Mouse (Mus musculus) thymus, adult 2 months (tissue): ENCODE results near the gene Vat1. TPM values are rescaled to one million over a fixed set of nuclear protein-coding genes. Genes with fewer than 3 reads are reported as not detected.
"Not testable (repeated sequence)": the region's sequence is repeated elsewhere in the genome, so short reads cannot be mapped to it uniquely, and the experiment has no call there.

ENCODE experiments used
- DNase-seq: peaks from one replicate; pipeline ENCODE4 v3.0.0; 2021
- H3K27ac ChIP-seq: fragments of 200-500 bp; 2 replicates; pipeline ENCODE4 v1.5.1; 2012; ENCODE audit warnings: low read length, control low read depth; ENCODE audit not compliant: control insufficient read depth, insufficient read depth
- H3K27me3 ChIP-seq: fragments of 200-500 bp; 2 replicates; pipeline ENCODE4 v1.6.1; 2012; ENCODE audit warnings: mild to moderate bottlenecking, low read length, moderate library complexity, mixed read lengths; ENCODE audit not compliant: control insufficient read depth, insufficient read depth
- H3K36me3 ChIP-seq: fragments of 200-500 bp; 2 replicates; pipeline ENCODE4 v1.6.1; 2012; ENCODE audit warnings: mild to moderate bottlenecking, low read length, moderate library complexity; ENCODE audit not compliant: control insufficient read depth, insufficient read depth
- H3K4me1 ChIP-seq: fragments of 200-500 bp; replicated peaks from 2 replicates; pipeline ENCODE4 v1.6.1; 2012; ENCODE audit warnings: low read length; ENCODE audit not compliant: control insufficient read depth, insufficient read depth
- H3K4me3 ChIP-seq: fragments of 200-500 bp; 2 replicates; pipeline ENCODE4 v1.5.1; 2012; ENCODE audit warnings: mild to moderate bottlenecking, low read length, control low read depth, moderate library complexity; ENCODE audit not compliant: control insufficient read depth, insufficient read depth
- CTCF ChIP-seq: fragments of 200-500 bp; IDR thresholded peaks from 2 replicates; pipeline ENCODE4 v1.5.1; 2012; ENCODE audit warnings: mild to moderate bottlenecking, control low read depth, low read length, moderate library complexity, borderline replicate concordance; ENCODE audit not compliant: control insufficient read depth, poor library complexity, insufficient read depth; ENCODE audit errors: extremely low read depth
- POLR2A ChIP-seq: fragments of 200-500 bp; IDR thresholded peaks from 2 replicates; pipeline ENCODE4 v1.6.1; 2012; ENCODE audit warnings: mild to moderate bottlenecking, low read length, control low read depth, moderate library complexity; ENCODE audit not compliant: control insufficient read depth, poor library complexity, insufficient read depth; ENCODE audit errors: extremely low read depth
- WGBS: fragments of 180-500 bp; shearing (Covaris S2); methylation state at CpG from one replicate; pipeline ENCODE4 v1.1.7; 2018; 5-methylcytosine and 5-hydroxymethylcytosine counted together
- polyA plus RNA-seq: library from polyadenylated mRNA; depleted of rRNA; stranded (reverse); fragments of >200 nt; gene quantifications from 2 replicates; pipeline ENCODE4 v1.2.3, GENCODE M21; 2012

Vat1 gene
- polyA plus RNA-seq, 1 experiment = 73.6 TPM

- Histone ChIP-seq H3K27me3 (no peaks in the 10 kb centered on the region), H3K4me1 (peaks cover 24% of the 10 kb centered on the region), H3K36me3 (no peaks in the 10 kb centered on the region), H3K27ac (no peak overlapping the region), H3K4me3 (peak overlapping the region; percentile 39)
- DNase-seq = no peak
- TF ChIP-seq CTCF (no peak), POLR2A (no peak)
- WGBS = 3% methylated on average over 29 of the region's 31 CpGs
Measured at GRCm38 (mm10) chr11:101468263-101468688, 2.2 kb upstream of the Vat1 start.

- Histone ChIP-seq H3K27me3 (no peaks in the 10 kb centered on the region), H3K4me1 (peaks cover 24% of the 10 kb centered on the region)
- peak; percentile 71 for DNase-seq
Measured at GRCm38 (mm10) chr11:101467477-101468262, 1.6 kb upstream of the Vat1 start.

GRCm38 (mm10) chr11:101466552-101466950 lies 521 bp upstream of the Vat1 start:
- not testable (repeated sequence) for H3K4me3 ChIP-seq

More at GRCm38 (mm10) chr11:101467477-101468262, 1.6 kb upstream of the Vat1 start:
- TF ChIP-seq POLR2A = no peak
- TF ChIP-seq CTCF = peak; percentile 36; the same call in 1 of the 2 replicates
- under 1% methylated on average over 53 of the region's 54 CpGs for WGBS
- H3K4me3 ChIP-seq = peak overlapping the region; percentile 69
- H3K36me3 ChIP-seq = no peaks in the 10 kb centered on the region
- H3K27ac ChIP-seq = no peak overlapping the region

GRCm38 (mm10) chr11:101465101-101465868 lies 745 bp downstream of the Vat1 start:
- peaks cover 24% of the 10 kb centered on the region for H3K4me1 ChIP-seq
- no peak overlapping the region for H3K27ac ChIP-seq

More at GRCm38 (mm10) chr11:101466552-101466950, 521 bp upstream of the Vat1 start:
- 65% methylated on average over 5 of the region's 5 CpGs for WGBS
- not testable (repeated sequence) for H3K36me3 ChIP-seq, DNase-seq, H3K27me3 ChIP-seq, H3K27ac ChIP-seq
- H3K4me1 ChIP-seq = peaks cover 24% of the 10 kb centered on the region

GRCm38 (mm10) chr11:101464211-101465100 lies 1.6 kb downstream of the Vat1 start, which contains the start of gene Rnd2:
Gene Rnd2, plus strand, starts transcription at chr11:101464999.
- 11% methylated on average over 12 of the region's 12 CpGs for WGBS
- Histone ChIP-seq H3K27me3 (no peaks in the 10 kb centered on the region), H3K27ac (no peak within 1 kb of the TSS), H3K4me1 (peaks cover 24% of the 10 kb centered on the region), H3K4me3 (peak within 1 kb of the TSS; percentile 92), H3K36me3 (peaks cover 3% of the 10 kb centered on the region; the same call in 1 of the 2 replicates)
- no peak for DNase-seq
- TF ChIP-seq CTCF = no peak

More at GRCm38 (mm10) chr11:101465101-101465868, 745 bp downstream of the Vat1 start:
- TF ChIP-seq CTCF = no peak
- no peak for TF ChIP-seq POLR2A
- peak; percentile 31 for DNase-seq
- Histone ChIP-seq H3K4me3 (peak overlapping the region; percentile 92), H3K27me3 (no peaks in the 10 kb centered on the region), H3K36me3 (peaks cover under 1% of the 10 kb centered on the region; the same call in 1 of the 2 replicates)
- WGBS = under 1% methylated on average over 51 of the region's 51 CpGs
